Mouse (Mus musculus): Measurements from ENCODE around the gene Supt5. TPM values are rescaled to one million over a fixed set of nuclear protein-coding genes. Genes with fewer than 3 reads are reported as not detected.

Gene Supt5
- polyA plus RNA-seq, 1 experiment from 2014 or later, result 35.2 TPM

- peak within 1 kb of the TSS; percentile 73 for H3K9ac ChIP-seq
- H3K27me3 ChIP-seq, result peaks cover 32% of the 10 kb centered on the region
- WGBS (ENCODE audit: insufficient replicate concordance), result 6% methylated on average over 57 of the region's 57 CpGs
- peak; percentile 55 for ATAC-seq (ENCODE audit: low read depth)
- no peaks in the 10 kb centered on the region for H3K36me3 ChIP-seq
- H3K27ac ChIP-seq, result no peak within 1 kb of the TSS
- H3K9me3 ChIP-seq (replicated peaks), result no peaks in the 10 kb centered on the region
- peaks cover 9% of the 10 kb centered on the region for H3K4me1 ChIP-seq (replicated peaks)
- peak within 1 kb of the TSS; percentile 74 for H3K4me2 ChIP-seq
- peak; percentile 48 for DNase-seq
- peak within 1 kb of the TSS; percentile 67 for H3K4me3 ChIP-seq (replicated peaks)
These were observed 71.2 kb downstream of the Supt5 start, which contains the start of gene Eid2 for GRCm38 (mm10) chr7:28267129-28268041. Gene Eid2, plus strand, starts transcription at chr7:28267881.

GRCm38 (mm10) chr7:28265391-28265790 is 73.2 kb downstream of the Supt5 start:
- Histone ChIP-seq H3K4me1 (replicated peaks) (peaks cover 9% of the 10 kb centered on the region), H3K27ac (no peak overlapping the region), H3K36me3 (no peaks in the 10 kb centered on the region), H3K4me3 (replicated peaks) (no peak overlapping the region), H3K4me2 (no peak overlapping the region), H3K9ac (no peak overlapping the region), H3K27me3 (peaks cover 32% of the 10 kb centered on the region), H3K9me3 (replicated peaks) (no peaks in the 10 kb centered on the region)
- ATAC-seq (ENCODE audit: low read depth) (no peak), DNase-seq (no peak)
- 74% methylated on average over 13 of the region's 13 CpGs for WGBS (ENCODE audit: insufficient replicate concordance)

Other genes with a start within 250 kb of the Supt5 start
- not detected in 2 replicates for gene 9530053A07Rik, start 209.3 kb downstream of the Supt5 start, polyA plus RNA-seq (2015; fragmentation: Nextera tagmentation; extraction: Ambion mirVana)
- gene Fbl, start 169.0 kb downstream of the Supt5 start, polyA plus RNA-seq (2015; fragmentation: Nextera tagmentation; extraction: Ambion mirVana), result 112 and 133 TPM in 2 replicates
- gene Dyrk1b, start 159.3 kb downstream of the Supt5 start, polyA plus RNA-seq (2015; fragmentation: Nextera tagmentation; extraction: Ambion mirVana), result 1.6 and 1.7 TPM in 2 replicates
- gene Eid2, start 70.9 kb downstream of the Supt5 start, polyA plus RNA-seq (2015; fragmentation: Nextera tagmentation; extraction: Ambion mirVana), result 0.28 and 0.40 TPM in 2 replicates
- gene Eid2b, start 61.0 kb downstream of the Supt5 start, polyA plus RNA-seq (2015; fragmentation: Nextera tagmentation; extraction: Ambion mirVana), result 2.5 and 2.6 TPM in 2 replicates
- gene Selenov, start 47.6 kb downstream of the Supt5 start, polyA plus RNA-seq (2015; fragmentation: Nextera tagmentation; extraction: Ambion mirVana), result not detected in 2 replicates
- gene Dll3, start 36.5 kb downstream of the Supt5 start, polyA plus RNA-seq (2015; fragmentation: Nextera tagmentation; extraction: Ambion mirVana), result 0.06 and 0.07 TPM in 2 replicates
- 114 and 118 TPM in 2 replicates for gene Timm50, start 26.7 kb downstream of the Supt5 start, polyA plus RNA-seq (2015; fragmentation: Nextera tagmentation; extraction: Ambion mirVana)
- 937 and 964 TPM in 2 replicates for gene Rps16, start 11.9 kb upstream of the Supt5 start, polyA plus RNA-seq (2015; fragmentation: Nextera tagmentation; extraction: Ambion mirVana)
- gene Plekhg2, start 33.9 kb upstream of the Supt5 start, polyA plus RNA-seq (2015; fragmentation: Nextera tagmentation; extraction: Ambion mirVana), result 4.9 and 5.0 TPM in 2 replicates
- 4.7 and 6.3 TPM in 2 replicates for gene Zfp36, start 41.5 kb upstream of the Supt5 start, polyA plus RNA-seq (2015; fragmentation: Nextera tagmentation; extraction: Ambion mirVana)
- 28.1 and 31.8 TPM in 2 replicates for gene Med29, start 54.0 kb upstream of the Supt5 start, polyA plus RNA-seq (2015; fragmentation: Nextera tagmentation; extraction: Ambion mirVana)
- 30.7 and 33.4 TPM in 2 replicates for gene Paf1, start 54.2 kb upstream of the Supt5 start, polyA plus RNA-seq (2015; fragmentation: Nextera tagmentation; extraction: Ambion mirVana)
- 32.1 and 32.9 TPM in 2 replicates for gene Gmfg, start 98.7 kb upstream of the Supt5 start, polyA plus RNA-seq (2015; fragmentation: Nextera tagmentation; extraction: Ambion mirVana)
- 0.15 and 0.36 TPM in 2 replicates for gene Lrfn1, start 113.2 kb upstream of the Supt5 start, polyA plus RNA-seq (2015; fragmentation: Nextera tagmentation; extraction: Ambion mirVana)
- gene Ifnl2, start 171.7 kb upstream of the Supt5 start, polyA plus RNA-seq (2015; fragmentation: Nextera tagmentation; extraction: Ambion mirVana), result not detected in 2 replicates
- not detected in 2 replicates for gene Ifnl3, start 184.1 kb upstream of the Supt5 start, polyA plus RNA-seq (2015; fragmentation: Nextera tagmentation; extraction: Ambion mirVana)
- gene Sycn, start 202.1 kb upstream of the Supt5 start, polyA plus RNA-seq (2015; fragmentation: Nextera tagmentation; extraction: Ambion mirVana), result not detected in 2 replicates
- gene Nccrp1, start 208.5 kb upstream of the Supt5 start, polyA plus RNA-seq (2015; fragmentation: Nextera tagmentation; extraction: Ambion mirVana), result not detected in 2 replicates